Mouse (Mus musculus) kidney, postnatal 10 days (tissue): ENCODE measurements at regions not wholly inside any gene's neighbourhood (a gene's known extent, or its start where the extent isn't known, plus 50 kb on each side); places are given as distances from the start of the nearest gene placed in this dataset.

ENCODE experiments used
- DNase-seq: peaks from one replicate; pipeline ENCODE4 v3.0.0; 2021; ENCODE audit warnings: mixed read lengths

DNA sequence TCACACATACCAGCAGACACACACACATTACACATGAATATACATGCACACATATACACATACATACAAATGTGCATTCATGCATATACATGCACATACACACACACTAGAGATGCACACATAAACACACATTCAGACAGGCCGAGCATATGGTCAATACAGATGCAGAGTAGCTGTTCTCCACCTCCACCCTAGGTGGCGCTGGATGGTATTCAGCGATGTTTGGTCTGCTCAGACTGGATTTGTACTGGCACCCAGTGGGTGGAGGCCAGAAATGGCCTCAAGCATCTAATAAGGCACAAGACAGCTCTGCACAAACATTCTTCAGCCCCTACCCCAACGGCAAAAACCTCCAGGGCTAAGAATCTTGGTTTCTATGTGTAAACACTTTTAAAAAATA, 578.3 kb upstream of the Mki67 start:
- DNase-seq, result peak; percentile 39

DNA sequence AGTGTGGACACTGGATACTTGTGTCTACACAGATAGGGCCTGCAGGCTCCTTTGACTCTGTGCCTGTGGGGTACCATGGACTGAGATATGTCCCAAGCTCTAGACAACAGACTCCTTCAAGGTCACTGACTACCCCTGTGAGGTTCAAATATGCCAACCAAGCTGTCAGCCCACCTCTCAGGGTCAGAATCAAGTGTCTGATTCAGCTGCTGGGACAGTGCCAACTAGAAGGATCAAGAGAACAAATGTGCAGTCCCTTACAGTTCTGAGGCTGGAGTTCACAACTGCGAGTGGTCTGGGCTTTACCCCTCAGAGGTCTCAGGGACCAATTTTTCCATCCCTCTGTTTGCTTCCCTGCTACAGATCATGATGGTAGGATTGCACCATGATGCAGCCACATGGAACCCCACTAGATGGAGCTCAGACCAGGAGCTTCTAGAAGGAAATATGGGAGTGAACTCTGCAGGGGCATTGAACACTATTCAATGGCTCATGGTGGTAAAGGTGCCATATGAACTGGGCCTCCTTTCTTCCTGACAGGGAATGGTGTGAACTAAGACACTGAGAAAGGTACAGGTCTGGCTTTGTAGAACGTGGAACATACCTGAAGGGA, 581.8 kb upstream of the Mki67 start:
- peak; percentile 21 for DNase-seq

DNA sequence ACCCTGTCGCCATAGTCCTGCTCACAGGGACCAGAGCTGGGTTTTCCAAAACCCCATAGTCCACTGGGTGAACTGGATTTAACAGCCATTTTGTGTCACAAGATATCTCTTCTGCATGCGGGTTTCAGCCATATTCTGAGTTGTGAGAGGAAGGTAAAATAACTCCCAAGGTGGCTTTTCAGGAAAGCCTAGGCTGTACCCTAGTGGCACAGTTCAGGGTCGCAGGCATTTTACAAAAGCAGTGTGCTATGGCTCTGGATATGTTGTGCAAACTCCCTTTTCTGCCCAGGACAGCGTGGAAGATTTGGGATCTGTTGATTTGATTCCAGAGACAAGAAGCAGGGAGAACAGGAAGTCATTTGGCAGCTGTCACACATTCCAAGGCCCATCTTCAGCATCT, 588.3 kb upstream of the Mgmt start:
- DNase-seq, result no peak

DNA sequence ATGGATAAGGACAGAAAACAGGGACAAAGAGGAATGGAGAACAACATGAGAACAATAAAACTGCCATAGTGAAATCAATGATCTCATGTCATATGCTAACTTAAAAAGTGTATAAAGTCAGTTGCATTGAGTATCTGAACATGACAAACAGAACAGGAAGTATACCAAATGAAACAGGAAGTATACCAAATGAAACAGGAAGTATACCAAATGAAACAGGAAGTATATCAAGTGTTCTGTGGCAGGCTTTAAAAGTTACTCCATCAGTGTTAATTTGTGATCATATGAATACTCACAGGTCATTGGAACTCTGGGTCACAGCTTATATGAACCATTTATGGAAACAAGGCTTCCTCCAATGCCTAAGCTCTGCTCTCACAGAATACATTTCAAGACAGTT, 585.6 kb upstream of the Mgmt start:
- DNase-seq, result no peak

DNA sequence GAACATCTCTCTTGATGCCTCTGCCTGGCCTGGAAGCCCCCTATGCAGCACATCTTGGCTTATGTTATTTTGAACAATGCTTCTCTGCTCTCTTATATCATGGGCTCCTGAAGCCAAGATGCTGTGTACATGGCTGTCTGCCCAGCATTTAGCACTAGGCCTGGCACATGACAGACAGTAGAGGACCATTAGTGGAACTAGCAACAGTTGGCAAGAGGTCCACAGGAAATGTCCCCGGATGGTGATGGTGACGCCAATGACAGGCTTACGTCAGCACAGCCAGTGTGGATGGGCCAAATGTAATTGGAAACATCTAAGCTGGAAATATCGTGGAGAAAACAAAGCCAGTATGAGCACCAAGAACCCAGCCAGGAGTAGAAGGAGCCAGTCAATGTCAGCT, 567.1 kb upstream of the Mgmt start:
- no peak for DNase-seq

DNA sequence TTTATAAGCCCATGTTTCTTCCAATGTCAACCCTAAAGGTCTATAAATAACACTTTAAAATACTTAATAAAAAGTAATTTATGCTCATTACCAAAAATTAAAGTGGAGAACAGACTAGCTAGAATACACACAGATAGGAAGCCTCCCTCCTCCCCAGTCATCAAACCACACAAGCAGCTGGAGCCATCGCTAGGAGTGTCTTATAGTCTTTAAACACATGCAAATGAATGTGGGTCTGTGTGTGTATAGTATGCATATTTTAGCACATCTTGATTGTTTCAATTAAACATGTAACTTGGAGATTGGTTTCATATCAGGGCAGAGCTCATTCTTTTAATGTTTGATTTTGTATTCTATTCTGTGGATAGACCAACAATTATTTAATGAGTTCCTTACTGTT, 564.0 kb upstream of the Mgmt start:
- no peak for DNase-seq

DNA sequence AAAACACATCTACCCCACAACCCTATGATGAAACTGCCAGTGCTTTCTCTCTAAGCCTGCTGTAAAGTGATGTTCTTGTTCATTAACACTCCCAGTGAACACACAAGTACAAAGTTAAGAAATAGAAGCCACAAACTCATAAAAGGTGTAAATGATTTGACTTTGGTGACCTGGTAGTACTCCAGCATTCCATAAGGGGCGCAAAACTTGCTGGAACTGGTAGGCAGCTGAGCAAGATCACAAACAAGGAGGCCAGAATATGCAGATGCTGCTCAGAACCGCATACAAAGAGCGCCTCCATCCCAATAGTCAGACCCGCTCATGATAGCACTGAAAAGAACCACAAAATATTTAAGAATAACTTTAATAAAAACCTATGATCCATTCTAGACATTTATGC, 561.6 kb upstream of the Mgmt start:
- no peak for DNase-seq

DNA sequence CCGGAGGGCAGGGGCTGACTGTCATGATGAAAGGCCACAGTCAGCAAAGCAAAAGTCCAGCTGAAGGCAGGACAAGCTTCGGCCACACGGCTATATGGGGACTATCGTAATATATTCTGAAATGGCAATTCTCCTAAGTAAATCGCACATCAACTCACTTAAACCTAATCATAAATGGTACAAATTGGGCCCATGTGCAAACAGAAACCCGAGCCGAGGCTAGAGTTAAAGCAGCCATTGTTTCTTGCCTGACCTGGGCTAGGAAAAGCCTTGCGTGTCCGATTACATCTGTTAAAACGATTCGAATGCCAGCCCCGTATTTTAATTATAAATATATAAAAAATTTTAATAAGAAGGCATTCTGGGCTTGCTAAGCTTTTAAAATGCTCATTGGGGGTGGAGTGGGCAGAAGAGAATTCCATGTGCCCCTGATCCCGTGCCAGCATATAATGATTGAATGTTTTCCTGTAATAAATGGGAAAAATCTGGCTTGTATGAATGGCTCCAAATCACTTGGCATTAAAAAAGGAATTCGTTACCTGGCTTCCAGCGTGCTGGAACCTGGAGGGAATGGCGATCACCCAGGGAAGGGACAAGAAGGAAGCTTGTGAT, 552.7 kb upstream of the Mgmt start:
- no peak for DNase-seq

DNA sequence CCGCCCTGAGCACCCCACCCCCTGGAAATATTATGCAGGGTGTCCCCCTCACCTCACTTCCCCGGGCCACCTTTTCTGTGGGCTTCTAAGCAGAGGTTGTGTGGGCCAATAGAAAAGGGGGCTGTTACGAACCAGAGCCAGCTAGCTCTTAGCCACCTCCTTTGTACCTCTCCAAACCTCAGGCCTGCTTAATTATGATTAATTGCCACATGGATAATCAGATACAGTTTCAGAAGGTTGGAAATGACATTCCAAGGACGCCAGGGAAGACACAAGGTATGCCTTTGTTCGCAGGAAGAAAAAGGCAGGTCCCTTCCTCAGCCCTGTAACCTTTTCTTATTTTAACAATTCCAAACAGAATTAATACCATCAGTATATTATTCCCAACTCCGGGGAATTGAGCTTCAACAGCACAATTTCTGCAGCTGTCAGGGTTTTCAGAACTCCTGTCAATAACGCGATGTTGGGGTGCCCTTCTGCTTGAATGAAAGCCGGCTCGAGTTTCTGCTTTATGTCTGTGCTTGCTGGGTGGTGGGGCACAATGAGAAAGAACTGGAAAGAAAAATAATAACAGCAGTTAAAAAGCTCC, 552.1 kb upstream of the Mgmt start:
- no peak for DNase-seq

DNA sequence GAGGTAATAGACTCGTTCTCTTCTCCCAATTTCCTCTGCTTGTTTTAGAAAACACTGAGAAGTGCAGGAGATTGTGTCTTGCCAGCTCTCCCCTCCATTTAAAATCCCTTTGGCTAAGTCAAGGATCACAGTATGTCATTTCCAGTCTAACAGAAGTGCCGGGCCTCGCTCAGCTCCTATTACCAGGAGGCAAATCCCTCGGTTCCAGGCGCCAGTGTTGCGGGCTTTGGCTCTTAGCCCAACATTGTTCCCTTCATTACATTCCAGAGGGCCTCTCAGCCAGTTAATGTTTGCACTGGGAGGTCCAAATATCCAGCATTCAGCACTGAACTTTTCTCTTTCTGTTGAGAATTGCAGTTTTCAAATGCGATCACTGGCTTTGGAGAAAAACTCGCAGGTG, 551.6 kb upstream of the Mgmt start:
- DNase-seq, result peak; percentile 85

DNA sequence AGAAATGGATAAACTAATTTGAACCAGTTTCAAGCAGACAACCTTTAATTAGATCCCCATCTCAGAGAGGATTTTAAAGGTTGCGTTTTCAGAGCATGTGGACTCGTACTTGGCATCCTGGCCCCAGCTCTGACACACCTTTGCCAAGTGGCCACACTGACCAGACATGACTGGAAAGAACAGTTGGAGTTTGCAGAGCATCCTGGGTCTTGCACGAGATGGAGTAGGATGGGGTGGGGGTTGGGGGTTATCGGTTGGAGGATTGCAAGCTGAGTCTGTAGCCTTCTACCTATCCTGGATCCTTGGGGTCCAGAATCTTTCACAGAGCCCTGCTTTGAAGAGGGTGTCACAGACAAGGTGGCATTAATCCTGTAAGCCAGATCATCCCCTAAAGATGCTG, 550.9 kb upstream of the Mgmt start:
- no peak for DNase-seq

DNA sequence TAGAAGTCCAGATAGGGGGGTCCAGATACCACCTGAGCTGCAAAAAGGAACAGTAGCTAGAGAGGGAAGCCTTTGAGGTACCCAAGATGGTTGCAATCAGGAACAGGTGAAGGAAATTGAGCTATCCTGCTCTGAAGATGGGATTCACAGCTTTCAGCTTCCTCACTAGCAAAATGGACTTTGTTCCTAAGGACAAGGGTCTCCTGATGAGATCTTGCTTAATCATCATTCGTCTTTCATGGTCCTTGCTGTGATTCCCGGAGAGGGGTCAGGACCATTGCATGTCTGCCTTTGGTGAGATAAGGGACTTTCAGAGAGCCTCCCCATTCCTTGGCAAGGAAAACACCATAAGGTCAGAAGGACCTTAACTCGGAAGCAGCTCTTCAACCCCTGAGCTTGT, 549.4 kb upstream of the Mgmt start:
- no peak for DNase-seq

DNA sequence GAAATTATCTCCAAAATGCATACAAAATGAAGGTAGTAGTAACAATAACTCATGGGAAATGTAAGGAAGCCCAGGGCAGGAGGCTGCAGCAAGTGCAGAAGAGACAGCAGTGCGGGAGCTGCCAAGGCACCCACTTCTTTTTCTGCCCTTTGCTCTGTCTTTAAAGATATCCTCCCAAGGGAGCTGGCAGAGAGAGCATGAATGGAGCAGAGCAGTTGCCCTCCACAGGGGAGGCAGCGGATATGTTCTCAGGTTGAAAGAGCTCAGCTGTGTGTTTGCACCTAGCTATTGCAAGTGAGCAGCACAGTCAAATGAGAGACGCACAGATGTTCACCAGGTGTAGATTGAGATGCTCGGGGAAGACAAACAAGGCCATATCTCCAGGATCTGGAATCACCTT, 547.9 kb upstream of the Mgmt start:
- DNase-seq, result no peak

DNA sequence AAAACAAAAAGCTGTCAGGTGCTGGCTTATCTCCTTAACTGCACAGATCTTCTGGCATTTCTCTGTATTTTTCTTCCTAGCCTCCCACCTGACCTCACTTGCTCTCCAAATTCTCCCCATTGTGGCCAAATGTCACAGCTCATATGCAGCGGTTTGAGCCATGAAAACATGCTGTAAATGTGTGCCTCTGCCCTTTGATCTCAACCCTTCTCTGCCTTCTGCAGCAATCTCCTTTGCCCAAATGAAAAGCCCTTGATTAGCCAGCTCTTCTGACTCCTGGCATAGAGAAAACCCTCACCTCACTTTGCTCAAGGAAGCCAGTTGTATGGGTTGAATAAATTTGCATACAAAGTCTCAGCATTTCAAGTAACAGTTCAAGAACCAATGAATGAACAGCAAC, 546.1 kb upstream of the Mgmt start:
- DNase-seq, result no peak

DNA sequence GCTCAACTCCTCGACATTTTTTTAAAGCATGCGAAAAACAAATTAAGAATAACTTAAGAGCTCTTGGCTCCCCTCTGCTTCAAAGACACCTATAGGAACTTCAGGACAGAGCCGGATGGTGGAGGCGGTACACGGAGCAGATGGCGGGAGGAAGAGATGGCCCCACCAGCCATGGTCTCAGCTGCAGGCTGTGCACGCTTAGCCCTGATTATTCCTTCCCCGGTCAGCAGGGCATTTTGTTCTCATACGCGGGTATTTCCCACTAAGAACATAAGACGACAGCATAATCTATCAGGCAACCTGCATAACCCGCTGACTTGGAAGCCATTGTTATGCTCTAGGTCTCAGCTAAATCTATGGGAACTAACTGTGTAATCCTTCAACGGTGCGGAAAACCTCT, 544.8 kb upstream of the Mgmt start:
- no peak for DNase-seq

DNA sequence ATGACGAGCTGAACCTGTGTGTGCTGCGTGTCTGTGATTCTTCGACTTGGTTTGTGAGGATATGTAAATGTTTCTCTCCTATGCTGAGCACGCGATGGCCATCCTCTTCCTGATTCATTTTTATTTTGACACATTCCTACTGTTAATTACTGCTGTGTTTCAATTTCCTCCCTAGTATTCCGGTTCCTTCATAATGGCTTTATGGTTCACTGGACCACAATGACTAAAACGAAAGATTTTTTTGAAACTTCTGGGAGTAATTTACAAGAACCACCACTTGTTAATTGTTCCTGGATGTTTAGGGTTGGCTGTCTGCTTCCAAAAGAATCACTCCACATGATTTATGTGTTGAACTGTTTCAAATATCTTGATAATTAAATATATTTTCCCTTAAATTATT, 537.4 kb upstream of the Mgmt start:
- DNase-seq, result no peak

DNA sequence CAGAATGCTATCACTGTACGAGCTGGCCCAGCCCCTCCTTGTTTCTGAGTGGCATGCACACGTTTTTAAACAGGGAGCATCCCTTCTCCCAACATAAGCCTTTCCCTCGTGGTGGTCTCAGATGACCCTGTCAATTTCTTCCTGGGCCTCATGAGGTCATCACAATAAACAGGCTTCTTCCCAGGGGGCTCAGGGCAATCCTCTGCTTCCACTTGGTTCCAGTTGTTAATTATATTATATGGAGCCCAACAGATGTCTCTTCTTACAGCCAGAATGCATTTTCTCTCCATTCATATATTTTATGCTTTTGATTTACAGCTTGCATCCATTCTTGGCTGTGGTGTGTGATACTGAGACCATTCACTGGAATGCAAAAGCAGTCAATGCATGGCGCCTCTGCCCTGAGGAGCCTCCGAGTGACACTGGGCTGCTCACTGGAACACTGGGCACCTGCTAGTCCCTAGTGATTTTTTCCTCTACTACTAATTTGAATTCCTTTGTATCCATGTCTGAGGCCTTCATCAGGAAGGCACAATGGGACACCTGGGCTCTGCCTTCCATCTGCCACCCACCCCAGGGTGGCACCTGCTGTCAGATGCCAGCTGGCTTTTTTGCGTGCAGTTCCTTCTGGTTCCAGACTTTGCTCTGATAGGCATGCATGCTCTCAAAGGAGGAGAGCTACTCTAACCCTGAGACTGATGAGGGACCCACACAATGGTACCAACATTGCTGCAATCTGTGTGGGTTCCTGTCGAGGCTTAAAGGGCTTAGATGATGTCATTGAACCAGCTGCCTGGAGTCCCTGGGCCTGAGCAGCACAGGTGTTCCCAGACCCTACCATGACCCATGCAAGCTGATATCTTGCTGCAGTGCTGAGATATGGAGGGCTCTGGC, 528.8 kb upstream of the Mgmt start:
- DNase-seq, result no peak

DNA sequence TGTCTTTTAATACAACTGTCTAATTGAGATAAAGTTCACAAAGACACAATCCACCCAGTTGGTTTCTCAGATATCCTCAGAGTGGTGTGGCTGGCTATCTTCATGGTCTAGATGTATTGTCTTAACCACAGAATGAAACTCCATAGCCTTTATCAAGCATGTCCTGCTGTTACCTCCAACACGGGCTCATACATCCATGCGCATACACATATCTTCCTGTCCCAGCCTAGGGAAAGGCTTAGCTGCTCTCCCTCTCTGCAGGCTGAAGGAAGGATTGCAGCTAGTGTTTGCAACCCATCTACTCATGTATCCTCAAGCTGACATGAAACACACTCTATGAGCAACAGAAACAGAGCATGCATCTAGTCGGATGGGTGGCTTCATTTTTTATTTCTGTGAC, 517.2 kb upstream of the Mgmt start:
- DNase-seq, result no peak

DNA sequence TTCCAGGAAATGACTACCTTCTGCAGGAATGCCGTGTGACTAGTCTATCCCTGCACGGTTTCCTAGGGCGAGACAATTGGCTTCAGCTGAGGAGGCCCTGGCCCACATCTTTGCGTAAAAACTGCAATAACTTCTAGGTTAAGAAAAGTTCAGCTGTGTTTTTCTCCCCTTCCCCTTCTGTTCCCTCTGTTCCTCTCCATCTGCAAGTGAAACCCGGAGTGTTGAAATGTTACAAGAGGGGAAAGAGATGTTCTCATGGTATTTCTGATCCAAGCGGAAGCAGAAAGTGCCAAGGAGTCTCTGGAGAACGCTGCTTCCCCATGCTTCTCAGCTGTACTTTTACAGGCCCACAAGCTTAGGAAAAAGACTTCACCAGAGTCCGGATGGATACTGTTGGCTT, 516.7 kb upstream of the Mgmt start:
- DNase-seq, result peak; percentile 18

DNA sequence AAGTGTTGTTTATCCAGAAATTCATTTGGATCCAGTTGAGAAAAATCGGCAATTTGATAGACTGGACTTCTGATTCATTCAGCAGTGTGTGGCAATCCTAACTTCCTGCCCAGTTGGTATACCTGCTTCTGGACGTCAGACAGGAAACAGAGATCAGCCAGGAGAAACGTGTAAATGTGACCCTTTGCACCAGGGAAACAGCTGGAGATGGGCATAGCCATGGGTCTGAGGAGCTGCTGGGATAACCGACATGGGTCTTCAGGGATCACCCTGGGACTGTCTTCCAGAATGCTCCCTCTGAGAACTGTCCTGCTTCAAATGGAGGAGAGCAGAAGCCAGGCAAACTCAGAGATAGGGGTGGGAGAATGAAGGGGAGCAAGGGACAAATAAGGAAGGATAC, 516.1 kb upstream of the Mgmt start:
- no peak for DNase-seq

DNA sequence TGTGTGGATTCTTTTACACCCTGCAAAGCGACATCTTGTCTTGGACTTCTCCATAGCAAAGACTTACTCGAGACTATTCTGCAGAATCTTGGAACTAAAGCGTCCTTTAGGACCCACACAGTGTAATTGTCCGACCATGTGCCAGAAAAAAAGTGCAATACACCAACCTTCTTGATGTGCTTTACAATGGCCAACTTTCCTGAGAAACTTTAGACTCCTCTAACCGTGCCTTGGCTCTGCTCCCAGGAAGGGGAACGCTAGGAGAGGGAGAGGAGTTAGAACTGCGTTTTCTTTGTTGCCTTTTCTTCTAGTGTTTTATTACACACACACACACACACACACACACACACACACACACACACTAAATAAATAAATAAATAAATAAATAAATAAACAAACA, 515.1 kb upstream of the Mgmt start:
- DNase-seq, result peak; percentile 38

DNA sequence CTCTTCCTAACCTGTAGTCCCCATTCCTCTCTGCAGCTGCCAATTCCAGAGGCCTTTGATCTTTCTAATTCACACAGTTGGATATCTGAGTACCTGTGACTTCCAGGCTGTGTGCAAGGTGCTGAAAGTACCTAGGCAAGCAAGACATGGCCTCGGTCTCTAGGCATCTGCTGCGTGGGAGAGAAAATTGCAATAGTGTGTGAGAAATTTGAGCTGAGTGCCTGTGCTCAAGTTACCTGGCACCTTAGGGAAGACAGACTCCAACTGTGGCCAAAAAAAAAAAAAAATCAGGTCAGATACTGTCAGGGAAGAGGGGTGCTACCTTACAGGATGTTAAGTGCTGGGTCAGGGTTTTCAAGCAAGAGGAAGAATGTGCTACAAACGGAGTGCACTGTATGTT, 514.7 kb upstream of the Mgmt start:
- no peak for DNase-seq

DNA sequence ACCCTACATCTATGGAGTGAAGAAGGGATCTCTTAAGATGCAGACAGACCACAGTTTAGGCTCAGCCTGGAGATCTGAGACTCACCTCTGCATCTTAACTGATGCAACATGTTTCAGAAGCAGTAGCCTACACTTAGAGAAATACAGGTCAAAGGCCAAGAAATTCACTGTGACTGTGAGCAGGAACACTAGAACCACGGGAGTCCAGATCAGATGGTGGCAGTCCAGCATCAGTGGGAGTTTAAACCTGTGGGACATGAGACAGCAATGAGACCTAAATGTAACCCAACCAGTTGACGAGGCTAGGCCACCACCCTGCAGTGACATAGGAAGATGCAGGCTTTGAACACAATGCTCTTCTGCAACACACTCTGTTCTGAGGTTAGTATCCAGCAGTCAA, 511.1 kb upstream of the Mgmt start:
- no peak for DNase-seq

DNA sequence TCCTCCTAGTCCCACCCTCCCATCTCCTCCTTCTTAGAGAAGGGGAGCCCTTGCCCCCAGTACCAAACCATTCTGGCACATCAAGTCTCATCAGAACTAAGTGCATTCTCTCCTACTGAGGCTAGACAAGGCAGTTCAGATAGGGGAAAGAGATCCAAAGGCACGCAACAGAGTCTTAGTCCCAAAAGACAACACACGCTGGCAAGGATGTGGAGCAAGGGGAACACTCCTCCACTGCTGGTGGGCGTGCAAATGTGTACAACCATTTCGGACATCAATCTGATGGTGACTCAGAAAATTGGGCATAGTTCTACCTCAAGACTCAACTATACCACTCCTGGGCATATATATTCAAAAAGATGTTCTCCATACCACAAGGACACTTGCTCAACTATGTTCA, 506.7 kb upstream of the Mgmt start:
- DNase-seq, result no peak
